Mouse (Mus musculus) megakaryocyte-erythroid progenitor cell, adult 5-6 weeks (primary cell): ENCODE results near the gene Prr5. TPM values are rescaled to one million over a fixed set of nuclear protein-coding genes. Genes with fewer than 3 reads are reported as not detected.

Experiments
- ATAC-seq: replicated peaks from 2 replicates; pipeline ENCODE4 v1.8.0; 2016; ENCODE audit warnings: mild to moderate bottlenecking, inconsistent platforms; ENCODE audit not compliant: severe bottlenecking, poor library complexity, low FRiP score, low TSS enrichment
- total RNA-seq, 2 experiments: library from RNA; stranded (forward) in 1 of 2; stranded (reverse) in 1 of 2; fragments of 200-1000, 215-1000 nt in 1 of 2; fragments of >200 nt in 1 of 2; fragmentation: Nextera tagmentation in 1 of 2; gene quantifications; 2 replicates each; pipeline ENCODE4 v1.2.3; 2014 to 2017

The Prr5 gene
- 1.2 TPM in 1 of 2 replicates, not detected in the other for total RNA-seq (2014; fragmentation: Nextera tagmentation)
- 0.34 and 0.85 TPM in 2 replicates for total RNA-seq (2017)

DNA sequence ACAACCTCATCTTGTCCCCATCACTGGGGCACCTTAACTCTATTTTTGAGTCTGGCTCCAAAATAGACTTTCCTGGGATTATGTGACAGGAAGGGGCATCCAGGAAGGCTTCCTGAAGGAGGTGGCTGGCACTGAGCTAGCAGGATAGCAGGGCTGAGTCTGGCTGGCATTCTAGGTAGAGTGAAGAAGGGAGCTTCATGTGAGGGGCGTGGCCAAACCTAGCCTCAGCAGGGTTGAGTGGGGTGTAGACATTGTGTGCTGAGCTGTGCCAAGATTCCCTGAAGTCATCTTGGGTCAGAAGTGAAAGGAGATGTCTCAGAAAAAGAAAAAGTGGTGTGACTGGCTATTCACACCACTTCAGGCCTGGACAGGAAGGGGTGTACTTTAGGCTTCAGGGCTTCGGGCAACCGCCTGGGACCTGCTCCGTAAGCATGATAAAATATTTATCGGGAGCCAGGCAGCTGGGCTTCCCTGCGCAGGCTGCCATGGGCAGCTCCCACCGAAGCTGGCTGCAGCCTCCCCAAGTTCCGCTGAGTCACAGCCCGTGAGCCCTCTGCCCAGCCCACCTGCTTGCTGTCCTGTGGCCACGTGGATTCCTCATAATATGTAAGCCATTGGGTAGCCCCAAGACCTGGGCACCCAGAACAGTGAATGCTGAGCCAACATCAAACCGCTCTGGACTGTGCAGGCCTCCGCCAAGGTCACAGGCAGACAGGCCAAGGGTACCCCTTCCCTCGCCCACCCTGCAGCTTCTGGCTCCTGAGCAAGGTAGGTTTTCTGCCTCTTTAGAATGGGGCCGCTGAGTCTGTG, at the start of gene Prr5:
Prr5 (plus strand) TSS at position 683 of the 810 bp plus-strand sequence.
- peak; percentile 37 for ATAC-seq

DNA sequence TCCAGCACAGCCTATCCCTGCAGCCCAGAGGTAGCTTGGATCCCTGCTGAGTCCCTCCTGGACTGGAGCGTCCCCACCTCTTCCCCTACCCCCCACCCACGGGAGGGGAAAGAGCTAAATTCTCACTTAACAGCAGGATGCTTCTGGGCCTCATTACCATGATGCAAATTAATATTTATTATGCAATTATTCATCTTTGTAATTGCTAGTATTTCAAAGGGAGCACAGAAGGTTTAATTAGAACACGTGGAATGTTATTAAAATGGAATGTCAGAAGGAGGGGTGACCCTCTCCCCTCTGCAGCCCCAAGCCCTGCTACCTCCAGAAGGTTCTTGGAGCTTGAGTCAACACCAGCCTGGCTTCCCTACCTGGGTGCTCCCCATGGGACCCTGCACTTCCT, 49.4 kb upstream of the Prr5 start:
- ATAC-seq, result no peak

DNA sequence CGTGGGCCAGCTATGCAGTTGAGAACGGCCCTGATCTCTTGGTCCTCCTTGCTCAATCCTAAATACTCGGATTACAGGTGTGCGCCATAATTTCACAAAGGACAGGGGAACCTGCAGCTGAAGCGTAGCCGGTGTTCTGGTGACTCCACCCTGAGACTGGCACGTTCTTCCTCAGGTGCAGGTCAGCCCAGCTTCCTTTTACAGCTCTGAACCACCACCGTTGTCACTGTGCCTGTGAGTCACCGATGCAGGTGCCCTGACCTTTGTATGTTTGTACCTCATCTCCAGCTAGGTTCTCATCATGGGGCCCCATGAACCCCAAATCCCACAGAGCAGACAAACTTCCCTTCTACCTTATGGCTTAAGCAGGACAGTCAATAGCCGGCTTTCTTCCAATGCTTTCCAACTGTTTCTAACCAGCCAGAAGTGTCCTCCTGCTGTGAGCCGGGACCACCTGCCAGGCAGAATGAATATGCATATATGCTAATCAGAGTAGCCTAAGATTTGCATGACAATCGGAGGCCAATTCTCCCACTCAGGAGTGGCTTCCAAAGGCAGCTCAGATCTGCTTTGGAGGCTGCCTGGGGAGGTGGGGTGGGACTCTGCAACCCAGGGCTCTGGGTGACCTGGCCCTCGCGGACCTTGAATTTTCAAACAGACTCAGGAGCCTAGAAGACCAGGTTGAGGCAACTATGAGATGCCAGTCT, 47.5 kb upstream of the Prr5 start:
- no peak for ATAC-seq

DNA sequence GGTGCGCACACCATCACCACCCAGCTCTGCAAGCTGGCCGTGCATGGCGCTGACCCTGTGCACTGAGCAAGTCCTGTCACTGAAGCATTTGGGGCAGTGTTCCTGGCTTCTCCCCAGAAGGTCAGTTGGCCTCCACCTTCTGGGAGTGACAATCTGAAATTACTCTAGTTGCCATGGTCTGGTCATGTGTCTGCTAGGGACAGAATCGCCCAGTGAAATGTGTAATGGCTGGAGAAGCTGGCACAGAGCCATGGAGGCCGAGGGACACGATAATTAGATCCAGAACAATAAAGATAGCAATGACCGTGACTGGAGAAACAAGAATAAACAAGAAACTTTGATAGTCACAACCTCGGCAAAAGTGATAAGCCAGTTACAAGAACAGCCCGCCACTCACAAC, 44.5 kb upstream of the Prr5 start:
- ATAC-seq, result no peak

DNA sequence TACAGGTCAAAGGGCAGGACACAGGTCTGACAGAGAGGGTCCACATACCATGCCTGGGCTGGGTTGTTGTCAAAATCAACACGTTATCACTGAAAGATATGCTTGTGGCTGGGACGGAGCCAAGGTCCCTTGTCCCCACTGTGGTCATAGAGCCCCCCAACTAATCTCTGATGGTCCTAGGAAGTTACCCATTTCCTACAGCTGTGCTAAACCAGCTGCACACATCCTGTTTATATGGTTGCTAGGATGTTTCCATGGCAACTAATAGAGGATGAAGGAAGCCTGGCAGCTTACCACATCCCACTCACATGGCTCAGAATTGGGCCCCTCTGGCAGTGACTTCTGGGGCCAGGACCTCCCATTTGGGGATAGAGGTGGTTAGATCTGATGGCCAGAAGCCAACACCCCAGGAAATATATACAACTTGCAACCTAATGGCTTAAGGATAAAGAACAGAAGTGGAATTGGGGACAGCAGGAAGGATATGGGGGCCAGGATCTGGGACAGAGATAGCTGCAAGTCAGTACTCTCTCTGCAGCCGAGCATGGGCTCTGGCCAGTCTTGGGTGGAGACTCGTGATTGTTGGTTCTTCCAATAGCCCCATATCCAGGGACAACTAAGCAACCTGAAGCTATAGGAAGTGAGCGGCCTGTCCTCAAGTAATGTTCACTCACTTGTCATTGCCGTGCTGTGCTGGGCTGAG, 43.6 kb upstream of the Prr5 start:
- ATAC-seq, result no peak

DNA sequence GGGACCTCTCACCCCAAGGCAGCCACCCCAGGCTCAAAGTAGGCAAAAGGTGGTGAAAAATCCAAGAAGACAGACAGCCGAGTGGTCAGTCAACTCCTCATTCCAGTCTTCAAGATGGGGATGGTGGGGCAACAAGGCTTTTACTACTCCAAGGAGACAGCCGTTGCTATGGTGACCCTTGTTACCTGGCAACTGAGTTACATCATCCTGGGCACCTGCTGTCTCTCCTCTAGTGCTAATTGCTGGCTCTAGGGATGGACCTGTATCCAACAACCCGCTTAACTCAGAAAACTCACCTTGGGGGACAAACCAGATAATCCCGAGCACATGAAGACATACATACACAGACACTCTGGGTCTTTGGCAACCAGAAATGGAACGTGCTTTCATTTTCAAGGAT, 42.1 kb upstream of the Prr5 start:
- ATAC-seq, result no peak

DNA sequence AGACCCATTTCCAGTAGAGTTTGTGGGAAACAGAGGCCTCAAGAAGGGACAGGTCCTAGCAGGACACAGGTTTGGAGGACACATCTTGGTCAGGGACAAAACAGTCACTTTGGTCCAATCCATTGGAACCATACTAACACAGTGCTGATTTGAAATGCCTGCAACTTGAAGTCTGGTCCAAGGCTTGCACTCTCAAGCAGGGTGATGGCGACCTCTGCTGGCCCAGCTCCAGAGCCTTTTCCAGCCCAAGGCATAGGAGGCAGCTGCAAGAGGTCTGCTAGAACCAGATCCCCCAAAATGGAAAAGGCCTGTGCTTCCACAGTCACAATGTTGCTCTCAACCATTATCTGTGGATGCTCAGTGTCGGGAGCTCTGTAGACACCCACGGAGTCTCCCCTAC, 39.7 kb upstream of the Prr5 start:
- ATAC-seq, result peak; percentile 27; the same call in 1 of the 2 replicates

DNA sequence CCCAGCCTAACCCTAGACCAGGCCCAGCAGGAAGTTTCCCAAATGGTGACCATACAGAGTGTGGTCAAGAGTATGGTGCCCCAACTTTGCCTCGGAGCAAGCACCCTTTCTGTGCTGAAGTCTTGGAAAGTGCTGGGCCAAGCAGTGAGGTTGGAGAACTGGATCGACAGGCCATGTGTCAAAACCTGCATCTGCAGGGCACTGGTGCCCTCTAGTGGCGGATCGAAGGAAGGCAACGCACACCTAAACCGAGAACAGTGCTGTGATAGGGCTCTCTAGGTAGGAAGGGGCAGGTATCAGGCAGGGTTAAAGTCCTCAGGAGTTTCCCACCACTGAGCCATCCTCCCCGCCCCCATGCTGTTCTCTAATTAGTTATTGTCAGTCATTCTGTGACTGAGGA, 37.9 kb upstream of the Prr5 start:
- peak; percentile 76 for ATAC-seq

DNA sequence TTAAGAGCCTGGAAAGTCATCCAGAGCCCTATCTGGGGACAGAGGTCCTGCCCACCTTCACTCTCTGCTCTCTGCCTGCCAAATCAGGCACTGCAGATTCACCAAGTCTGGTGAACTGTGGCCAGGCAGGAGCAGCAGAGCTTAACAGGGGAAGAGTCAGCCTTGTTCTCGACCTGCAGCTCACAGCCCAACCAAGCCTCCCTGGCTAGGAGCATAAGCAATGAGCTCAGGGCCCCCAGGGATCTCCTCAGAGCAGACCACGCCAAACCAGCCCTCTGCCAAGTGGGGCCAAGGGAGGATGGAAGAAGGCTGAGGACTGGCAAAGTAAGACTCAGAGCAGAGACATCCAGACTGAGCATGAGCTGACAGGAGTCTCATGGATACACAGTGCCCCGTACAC, 35.1 kb upstream of the Prr5 start:
- ATAC-seq, result no peak

DNA sequence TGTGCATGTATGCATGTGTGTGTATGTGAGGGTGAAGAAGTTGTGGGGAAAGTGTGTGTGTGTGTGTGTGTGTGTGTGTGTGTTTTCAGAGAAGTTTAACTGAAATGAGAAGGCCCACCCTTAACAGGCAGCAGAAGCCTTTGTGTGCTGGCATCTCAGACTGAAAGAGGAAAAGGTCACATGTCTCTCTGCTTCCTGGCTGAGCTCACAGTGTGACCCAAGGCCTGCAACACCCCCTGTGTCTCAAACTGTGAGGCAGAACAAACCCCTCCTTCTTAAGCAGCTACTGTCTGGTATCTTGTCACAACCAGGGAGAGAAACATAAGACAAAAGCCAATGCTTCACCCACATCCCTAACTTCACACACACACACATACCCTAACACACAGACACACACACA, 31.0 kb upstream of the Prr5 start:
- ATAC-seq, result no peak

DNA sequence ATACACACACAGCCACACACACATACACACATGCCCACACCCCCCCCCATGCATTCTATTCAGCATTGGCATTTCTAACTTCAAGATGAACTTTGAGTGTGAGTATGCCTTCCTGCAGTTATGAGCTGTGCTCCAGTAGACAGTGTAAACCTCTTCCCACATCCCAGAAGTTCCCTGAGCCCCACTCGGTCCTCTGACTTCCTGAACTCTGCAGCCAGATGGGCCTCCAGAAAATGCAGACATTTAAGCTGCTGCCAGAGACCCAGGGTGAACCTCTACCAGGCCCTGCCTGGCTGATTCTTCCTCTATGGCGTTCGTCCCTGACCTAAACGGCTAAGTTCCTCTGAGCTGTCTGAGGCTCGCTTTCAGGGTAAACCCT, 30.4 kb upstream of the Prr5 start:
- no peak for ATAC-seq

DNA sequence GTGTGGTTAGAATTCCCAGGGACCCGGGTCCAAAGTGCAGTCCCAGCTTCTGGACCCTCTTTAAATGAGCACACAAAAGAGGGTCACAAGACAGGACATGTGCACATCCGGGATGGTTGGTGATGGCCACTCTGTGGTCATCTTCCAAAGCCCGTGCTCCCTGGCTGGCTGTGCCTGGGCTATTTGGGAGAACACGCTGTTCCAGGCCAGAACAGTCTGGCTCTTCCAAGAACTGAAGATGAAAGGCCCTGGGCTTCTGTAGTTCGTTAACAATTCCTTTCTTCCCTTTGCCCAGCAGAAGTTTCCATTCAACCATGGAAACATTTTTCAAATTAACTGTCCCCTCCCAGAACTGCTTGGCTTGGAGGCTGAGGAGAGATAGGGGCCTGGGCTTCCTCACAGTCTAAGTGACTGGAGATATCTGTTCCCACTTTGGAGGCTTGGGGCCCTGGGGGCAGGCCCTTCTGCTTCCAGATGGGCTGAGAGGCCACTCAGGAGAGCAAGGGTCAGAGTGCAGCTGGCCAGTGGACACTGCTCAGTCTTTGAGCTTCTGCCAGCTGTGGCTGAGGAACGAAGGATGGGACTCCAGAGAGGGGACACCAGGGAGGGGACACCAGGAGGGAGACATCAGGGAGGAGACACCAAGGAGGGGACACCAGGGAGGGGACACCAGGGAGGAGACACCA, 29.8 kb upstream of the Prr5 start:
- no peak for ATAC-seq

DNA sequence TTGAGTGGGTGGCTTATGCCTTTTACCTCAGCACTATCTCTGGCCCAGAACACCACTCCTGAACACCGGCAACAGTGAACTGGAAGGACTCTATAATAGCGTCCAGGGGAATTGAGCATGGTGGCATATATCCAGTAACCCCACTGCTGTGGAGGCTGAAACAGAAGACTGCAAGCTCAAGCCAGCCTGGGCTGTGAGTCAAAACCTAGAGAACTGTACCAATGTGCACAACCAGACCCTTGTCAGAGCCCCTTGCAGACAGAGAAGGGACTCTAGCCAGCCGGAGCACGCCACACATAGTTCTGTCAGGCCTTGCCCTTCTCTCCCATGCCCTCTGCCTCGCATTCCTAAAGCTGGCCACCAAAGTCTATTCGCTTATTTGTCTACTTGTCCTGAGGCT, 28.7 kb upstream of the Prr5 start:
- no peak for ATAC-seq

DNA sequence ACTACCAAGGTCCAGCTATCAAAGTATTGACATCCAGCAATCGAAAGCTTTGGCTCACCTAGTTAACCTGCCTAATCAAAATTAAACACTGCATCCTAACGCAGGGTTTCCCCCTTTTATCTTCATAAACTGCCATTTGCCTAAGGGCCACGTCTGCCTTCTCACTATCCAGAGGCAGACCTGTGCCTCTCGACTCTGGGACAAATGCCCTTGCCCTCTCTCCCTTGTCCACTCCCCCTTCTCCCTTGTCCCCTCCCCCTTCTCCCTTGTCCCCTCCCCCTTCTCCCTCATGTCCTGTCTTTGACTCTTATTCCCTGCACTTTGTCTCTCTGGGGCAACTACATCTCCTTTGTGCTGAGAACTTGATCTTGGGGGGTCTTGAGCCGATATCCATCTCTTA, 28.3 kb upstream of the Prr5 start:
- no peak for ATAC-seq

DNA sequence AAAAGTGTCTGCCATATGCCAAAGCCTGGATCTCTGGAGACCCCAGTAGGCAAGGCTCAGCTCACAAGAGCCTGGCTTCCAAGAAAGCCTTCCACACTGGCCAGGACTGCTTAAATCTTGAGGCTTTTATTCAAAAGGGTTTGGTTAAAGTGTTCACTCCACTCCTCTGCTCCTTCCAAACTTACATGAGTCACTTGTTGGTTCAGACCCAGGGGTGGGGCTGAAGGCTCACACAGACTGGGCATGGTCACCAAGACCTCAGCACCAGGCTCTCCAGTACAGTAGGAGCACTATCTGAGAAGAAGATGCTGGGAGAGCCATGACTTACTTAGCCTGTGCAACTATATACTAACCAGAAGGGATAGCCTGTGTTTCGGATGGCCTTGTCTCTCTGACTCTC, 27.5 kb upstream of the Prr5 start:
- no peak for ATAC-seq

DNA sequence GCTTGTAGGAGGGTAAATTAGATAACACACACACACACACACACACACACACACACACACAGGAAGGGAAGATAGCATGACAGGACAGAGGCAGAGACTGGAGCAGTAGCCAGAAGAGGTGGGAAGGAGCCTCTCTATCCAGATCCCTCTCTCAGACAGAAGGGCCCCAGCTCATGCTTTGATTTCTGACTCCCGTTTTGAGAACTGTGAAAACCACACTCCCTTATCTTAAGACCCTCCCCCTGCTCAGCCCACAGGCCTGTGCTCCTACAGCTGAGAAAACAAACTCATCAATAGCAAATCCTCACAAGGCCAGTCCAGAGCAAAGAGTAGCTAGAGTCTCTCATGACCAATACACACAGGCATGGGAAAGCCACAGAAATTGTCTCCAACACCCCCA, 26.2 kb upstream of the Prr5 start:
- ATAC-seq, result no peak

DNA sequence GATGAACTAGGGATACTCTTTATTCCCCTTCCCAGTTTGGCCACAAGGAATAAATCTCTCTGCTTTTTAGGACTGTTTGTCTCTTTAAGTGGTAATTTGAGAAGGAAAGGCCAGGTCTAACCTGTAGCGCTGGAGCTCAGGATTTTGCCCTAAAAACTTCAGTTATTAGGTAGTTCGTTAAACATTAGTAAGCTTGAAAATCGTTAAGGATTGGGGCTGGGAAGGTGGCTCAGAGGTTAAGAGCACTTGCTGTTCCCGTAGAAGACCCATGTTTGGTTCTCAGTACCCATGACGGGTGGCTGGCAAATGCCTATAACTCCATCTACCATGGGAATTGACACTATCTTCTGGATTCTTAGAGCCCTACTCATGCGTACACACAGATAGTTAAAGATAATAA, 17.9 kb upstream of the Prr5 start:
- ATAC-seq, result no peak

DNA sequence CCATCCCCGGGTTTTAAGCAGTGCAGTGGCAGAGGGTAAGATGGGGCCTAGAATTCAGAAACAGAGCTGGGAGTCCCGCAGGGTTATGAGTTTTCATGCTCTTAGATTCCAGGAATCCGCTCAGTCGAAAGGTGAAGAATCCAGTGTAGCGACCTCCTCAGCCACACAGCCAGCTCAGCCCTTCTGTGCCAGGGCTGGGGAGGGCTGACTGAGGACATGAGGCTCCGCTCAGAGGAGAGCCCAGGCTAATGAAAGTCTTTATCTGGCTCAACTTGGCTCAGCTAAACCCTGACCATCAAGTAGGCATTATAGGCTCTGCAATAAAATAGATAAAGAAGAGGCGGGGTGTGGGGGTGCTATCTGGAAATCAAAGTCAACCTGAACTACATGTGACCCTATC, 16.3 kb upstream of the Prr5 start:
- ATAC-seq, result no peak

DNA sequence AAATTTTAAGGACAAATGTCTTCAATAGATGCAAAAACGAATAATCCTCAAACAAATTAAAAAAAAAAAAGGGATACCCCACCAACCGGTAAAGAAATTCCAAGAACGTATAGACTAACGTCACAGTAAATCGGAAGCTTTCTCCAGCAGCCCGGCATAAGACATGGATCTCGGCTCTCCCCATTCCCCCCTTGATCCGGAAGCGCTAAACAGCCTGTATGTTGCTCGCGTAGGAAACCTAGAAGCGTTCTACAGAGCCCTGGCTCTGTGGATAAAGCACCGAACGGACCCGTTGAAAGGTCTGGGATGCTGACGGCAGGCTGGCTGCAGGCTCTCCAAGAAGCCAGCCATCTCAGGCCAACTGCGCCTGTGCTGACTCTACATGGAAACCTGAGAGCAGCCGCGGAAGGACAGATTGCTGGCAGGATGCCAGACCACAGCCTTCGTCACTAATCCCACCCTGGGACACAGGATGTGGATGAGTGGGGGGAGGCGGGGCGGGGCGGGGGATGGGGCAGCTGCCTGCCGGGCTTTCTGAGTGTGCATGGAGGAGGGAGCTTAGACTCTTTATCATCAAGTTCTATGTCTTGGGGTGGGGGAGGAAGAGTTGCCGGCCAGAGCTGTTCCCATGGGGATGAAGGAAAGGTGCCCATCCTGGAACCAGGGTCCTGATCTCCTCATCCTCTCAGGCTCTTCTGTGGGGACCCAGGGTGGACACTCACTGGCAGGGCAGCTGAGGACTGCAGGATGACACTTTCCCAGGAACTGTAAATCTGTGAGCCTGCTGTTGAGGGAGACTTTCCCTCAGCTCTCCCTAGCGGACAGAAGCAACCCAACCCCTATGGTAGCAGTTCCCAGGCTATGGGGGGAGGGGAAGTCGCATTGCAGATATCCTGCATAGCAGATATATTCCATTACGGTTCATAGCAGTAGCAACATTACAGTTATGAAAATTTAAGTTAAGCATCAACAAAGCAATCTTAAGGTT, 15.1 kb upstream of the Prr5 start:
- 0 out of 2 replicates have a peak, but pooled peaks have one; percentile 30 for ATAC-seq
